Mouse (Mus musculus) natural killer cell, adult 2 months (primary cell): ENCODE measurements around the gene Ubash3b.

Experiments
- DNase-seq, 2 experiments: peaks; one replicate each; pipeline ENCODE4 v3.0.0; 2022; ENCODE audit warnings: low spot score in 2 of 2

Gene Ubash3b

DNA sequence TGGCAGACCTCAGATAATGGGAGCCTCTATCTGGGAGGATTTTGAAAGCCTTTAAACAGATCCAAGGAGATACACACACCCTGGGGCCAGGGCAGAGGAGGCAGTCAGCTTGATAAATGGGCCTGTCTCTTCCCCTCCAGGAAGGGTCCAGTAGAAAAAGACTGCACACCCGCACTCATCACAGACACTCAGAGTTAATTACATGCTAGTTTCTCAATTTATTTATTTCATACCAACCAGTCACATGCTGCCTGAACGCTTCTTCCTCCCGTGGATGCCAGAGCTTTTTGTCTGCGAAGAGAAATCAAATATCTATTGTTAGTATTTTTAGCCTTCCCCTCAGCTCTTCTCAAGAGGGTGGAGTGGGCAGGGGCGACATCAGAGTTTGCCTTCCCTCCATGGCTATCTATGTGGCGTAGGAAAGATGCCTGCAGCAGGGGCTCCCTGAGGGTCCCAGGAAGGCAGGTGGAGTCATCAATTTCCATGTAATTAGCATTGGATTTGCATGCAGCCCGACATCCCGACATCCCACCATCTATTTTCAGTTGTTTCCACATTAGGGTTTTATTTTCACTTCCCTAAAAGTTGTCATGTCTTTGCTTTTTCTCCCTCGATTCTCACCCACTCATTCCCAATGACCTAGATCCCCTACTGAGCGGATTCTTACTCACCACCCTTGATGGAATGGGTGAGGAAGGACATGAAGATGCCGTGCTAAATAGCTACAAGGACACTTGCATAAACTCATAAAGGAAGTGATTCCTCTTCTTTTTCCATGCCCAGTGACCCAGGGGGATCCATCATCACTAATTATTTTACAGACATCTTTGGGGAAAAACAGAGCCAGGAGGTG lies 110.2 kb downstream of the Ubash3b start:
- DNase-seq, result no peak

DNA sequence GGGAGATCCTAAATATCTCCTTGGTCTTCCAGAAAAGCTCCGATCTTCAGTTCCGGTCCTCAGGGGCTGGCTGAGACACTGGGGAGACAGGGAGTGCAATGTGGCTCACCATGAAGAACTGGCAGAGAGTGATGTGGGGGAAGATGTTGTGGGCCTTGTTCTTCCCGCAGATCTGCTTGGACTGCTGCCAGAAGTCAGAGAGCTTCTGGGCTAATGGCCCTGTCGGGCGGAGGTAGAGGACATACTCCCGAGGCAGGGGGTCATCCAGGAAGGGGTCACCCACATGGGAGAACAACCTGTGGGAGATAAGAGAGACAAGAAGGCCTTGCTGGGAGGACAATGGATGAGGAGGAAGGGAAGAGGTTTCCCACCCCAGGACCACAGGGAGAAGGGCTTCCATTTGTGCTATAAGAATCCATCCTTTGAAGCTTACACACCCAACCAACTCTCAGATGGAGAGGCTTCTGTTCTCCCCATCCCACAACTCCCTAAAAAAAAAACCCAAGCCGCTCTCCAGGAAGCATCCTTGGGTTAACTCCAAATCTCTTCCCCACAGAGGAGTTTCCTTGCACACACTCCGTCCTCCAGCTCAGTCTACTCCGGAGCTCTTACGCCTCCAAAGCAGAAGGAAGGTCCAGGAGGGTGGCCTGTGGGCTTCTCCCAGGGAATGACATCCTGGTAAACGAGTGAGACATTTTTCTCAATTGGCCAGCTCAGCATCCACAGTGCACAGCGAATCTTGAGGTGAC lies 111.0 kb downstream of the Ubash3b start:
- DNase-seq, result no peak

DNA sequence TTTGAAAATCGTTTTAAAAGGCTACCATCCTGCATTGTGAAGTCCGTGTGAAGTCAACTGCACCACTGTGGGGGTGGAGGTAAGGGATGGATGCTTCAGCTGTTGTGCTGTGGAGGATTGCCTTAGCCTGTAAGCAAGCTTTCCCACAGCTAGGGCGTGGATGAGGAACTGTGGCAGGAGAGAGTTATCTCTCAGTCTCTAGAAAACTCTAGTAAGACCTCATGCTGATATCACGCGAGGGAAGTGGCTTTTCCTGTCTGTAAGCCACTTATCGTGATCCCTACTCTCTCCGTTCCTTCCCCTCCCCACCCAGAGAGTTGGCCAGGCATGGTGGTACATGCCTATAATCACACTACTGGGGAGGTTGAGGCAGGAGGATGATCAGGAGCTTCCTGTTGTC lies 112.2 kb downstream of the Ubash3b start:
- DNase-seq, result no peak

DNA sequence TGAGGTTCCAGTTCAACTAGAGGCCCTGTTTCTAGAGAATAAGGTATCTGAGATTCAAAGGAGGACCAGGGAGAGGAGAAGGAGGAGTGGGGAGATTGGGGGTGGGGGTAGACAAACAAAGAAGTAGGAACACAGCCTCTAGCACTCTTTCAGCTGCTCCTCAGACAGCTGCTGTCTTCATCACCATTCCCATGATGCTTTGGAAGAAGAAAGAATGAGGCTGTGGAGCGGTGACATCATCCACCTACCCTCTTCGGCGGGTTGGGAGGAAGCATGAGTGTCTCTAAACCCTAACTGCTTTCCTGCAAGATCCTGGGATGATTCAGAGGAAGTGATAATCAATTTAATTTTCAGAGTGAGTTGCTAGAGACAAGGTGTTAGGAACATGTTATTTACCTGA lies 112.7 kb downstream of the Ubash3b start:
- no peak for DNase-seq

DNA sequence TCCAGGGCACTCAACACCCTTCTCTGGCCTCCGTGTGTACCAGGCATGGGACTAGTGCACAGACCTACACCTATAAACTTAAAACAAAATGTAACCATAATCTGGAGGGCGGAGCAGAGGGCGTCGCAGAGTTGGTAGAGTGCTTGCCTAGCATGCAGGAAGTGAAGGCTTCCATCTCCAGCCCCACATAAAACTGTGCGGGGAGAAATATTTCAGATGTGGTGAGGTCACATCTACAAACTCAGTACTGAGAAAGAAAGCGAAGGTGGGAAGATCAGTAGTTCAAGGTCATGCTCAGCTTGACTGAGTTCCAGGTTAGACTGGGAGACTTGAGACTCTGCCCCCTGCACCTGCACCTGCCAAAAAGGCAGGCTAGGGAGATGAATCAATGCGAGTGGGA lies 113.3 kb downstream of the Ubash3b start:
- DNase-seq, result no peak

DNA sequence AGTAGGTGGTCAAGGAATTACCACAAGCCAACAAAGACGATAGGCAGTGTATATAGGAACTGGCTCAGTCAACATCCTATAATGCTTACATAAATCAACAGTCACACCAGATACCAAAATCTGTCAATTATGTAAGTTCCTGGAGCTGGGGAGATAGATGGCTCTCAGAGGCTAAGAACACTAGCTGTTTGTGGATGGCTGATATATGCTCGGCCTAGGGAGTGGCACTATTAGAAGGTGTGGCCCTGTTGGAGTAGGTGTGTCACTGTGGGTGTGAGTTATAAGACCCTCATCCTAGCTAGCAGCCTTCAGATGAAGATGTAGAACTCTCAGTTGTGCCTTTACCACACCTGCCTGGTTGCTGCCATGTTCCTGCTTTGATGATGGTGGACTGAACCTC lies 113.8 kb downstream of the Ubash3b start:
- no peak for DNase-seq

DNA sequence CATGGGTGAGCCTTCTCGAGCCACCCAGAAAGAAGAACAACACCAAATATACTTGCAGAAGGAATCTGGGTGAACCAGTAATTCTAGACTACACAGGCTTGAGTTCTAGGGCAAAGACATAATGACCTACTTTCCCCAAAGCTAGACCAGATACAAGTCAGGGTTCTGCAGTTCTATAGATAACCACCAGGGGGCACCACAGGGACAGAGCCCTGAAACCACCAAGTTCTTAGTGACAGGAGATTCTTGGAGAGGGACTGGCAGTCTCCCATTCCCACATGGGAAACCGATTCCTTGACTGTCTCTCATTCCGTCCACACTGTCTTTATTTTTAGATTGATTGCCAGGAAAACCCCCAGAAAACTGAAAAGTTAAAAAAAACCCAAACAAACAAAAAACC lies 116.9 kb downstream of the Ubash3b start:
- DNase-seq, result peak; percentile 64 to 77

DNA sequence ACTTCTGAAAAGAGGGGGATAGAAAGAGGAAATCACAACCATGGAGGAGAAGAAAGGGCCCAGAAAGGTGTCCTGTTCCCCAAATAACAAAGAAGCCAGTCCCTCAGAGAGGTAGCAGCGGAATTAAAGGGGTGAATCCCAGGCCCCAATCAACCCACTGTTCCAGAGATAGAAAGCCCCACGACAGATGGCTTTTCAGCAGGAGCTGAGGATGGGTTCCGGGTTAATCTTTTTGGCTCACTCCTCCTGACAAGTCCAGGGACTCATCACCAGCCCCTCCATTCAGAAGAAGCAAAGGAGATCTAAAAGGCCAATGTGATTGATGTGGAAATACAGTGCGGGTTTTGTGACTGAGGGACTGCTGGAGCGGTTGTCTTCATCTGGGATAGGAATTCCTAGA lies 117.9 kb downstream of the Ubash3b start:
- DNase-seq, result no peak

DNA sequence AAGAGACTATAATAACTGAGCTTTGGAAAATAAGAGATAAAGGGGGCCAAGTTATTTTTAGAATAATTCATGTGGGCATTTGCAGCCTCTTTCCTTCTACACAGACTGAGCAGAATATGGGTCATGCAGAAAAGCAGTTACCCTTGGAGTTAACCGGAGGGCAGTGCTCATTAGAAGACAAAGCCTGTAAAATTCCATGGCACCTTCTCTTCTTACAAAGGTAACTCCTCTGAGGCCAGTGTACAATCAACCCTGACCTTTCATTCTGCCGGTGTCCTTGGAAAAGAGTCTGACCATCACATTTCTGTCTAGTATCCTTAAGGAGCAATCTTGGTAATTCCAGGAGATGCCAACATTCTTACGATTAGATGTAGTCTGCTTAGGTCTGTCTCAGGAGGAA lies 120.1 kb downstream of the Ubash3b start:
- DNase-seq, result no peak

DNA sequence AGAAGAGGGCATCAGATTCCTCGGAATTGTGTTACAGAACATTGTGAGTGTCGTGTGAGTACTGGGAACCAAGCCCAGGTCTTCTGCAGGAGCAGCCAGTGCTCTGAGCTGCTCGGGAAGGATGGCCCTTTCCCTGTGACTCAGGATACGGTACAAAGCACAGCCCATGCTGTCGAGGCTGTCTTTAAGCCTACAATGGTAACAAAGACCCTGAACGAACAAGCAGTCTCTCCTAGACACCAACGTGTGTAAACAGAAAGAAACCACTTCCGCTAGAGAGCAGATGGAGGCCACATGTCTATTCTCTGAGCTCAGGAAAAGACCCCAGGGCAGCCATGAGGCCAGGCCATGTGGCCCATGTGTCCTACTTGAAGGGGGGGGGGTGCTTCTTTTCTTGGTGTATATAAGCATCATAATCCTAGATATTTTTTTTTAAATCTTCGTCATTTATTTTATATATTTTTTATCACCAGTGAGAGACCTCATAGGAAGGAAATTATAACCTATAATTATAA lies 123.3 kb downstream of the Ubash3b start:
- DNase-seq, result no peak

DNA sequence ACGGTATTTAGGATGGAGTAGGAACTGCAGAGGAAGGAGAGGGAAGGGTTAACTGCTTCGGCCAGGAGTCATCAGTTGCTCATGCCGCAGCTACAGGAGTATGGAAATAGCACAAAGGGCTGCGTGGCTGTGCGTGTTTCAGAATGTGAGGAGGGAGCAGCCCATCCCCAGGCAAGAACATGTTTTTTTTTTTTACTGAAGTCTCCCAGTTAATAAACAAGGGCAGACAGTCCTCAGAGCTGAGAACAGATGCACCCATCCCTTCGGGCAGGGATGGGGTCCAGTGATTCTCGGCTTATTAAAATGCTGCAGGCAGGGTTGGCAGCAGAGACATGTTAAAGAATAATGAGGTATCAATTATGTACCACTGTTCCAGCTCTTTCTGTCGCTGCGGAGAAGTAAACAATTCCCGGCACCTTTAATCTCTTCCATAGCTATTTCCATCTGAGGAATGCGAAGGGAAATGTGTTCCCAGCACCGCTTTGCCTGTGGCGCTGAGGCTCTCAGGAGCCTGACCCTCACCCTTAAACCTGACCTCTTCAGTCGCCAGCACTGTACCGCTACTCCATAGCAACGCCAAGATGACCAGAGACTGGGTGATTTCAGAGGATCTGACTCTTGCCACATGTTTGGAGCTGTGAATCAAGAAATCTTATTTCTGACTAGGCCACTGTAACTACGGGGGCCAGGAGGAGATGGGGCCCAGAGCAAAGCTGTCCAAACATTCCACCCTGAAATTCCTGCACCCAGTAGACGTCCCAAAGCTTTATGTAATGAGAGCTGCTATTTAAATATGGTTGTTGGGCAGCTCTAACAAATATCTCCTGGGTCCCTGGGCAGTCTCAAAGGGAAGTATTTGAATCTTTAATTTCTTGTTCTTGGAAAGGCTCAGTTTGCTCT lies 129.7 kb downstream of the Ubash3b start:
- DNase-seq, result no peak

DNA sequence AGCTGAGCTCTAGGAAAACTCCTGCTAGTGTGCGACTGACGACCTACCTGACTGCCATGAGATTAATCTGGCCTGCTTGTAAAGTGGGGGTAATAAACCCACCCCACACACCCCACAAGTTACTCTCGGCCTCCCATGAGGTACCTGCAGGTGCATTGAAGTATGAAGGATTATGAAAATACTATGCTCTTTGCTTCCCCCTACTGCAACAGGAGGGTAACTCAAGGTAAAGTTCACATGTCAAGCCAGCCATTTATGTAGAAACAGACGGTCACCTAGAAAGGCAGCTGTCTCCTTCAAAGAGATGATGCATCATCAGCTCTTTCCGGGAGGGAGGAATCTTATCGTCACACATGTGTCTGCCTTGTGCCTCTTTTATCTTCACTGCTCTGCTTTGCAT lies 131.7 kb downstream of the Ubash3b start:
- no peak for DNase-seq

DNA sequence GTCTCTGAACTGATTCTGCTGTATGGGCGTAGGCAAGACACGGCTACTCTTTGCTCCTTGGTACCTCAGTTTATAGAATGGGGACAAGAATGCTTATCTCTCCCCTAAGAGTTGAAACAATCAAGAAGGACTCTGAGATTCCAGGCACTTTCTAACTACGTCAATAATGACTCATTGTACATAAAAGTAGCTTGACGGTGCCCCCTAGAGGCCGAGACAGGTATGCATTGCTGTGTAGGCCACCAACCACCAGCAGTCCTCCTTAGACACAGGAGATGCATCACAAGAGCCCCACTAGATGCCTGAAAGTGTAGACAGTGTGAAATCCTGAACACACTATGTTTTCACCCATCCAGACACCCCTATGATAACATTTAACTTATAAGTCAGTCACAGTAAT lies 133.0 kb downstream of the Ubash3b start:
- peak; percentile 58 to 59 for DNase-seq

DNA sequence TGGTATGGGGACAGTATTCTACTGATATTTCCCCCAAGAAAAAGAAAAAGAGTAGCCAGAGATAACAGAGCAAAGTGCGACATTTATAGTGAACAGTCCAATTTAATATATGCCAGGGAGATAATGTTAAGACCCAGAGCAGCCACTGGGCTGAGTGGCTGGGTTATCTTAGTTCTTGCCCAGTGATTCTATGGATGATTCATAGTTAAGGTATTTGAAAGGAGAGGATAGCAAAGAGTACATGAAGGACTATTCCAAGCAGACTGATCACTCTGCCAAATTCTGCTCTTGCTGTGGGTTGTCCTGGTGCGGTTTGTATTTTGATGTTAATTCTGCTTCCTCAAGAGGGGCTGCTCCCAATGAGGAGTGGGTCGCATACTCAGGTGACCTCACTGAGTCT lies 139.8 kb downstream of the Ubash3b start:
- no peak for DNase-seq

DNA sequence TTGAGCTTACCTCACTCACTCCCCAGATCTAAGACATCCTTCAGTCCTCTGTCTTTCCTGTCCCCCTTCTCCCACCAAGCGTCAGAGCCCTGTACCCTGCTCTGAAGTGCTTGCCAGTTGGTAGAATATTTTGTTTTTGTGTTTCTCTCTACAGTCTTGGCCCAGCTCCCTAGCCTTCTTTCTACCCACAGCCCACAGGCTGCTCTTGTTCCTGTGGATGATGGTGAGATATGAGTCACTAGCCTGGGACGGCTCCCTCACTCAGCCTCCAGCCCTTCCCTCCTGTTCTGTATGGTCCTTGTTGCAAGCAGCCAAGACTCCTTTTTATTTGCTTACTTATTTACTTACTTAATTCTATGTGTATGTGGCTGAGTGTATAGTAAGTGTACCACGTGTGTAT lies 141.0 kb downstream of the Ubash3b start:
- DNase-seq, result no peak

DNA sequence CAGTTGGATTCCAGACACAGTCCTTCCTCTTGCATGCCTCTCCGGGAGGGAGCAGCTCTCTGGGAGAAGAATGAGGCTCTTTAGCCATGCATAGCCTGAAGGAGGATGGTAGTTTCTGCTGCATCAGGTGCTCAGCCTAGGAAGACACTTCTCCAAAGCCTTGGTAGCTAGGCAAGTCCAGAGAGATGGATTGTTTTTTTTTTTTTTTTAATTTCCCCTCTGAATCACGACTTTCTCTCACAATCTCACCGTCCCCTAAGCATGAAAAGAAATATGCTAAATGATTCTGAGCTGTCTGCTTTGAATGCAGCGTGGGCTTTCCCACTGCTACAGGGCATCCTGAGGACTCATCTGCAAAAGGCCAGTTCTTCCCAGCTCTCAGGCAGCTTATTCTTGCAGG lies 147.0 kb downstream of the Ubash3b start:
- DNase-seq, result no peak

DNA sequence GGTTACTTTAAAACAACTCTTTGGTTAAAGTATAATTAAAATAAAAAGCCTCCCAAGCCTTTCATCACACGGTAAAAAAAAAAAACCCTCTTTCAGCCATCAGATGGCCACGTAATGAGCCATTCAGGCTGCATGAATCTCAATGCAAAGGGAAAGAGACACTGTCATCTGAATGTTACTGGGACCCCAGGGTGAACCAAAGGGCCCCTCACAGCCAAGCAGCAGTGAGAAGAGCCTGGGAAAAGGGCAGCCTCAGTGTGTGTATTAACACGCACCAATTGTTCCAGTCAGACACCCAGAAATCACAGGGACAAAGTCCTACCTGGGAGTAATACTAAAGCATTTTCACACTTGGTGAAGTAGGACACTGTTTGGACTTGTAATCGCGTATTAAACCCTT lies 149.0 kb downstream of the Ubash3b start:
- DNase-seq, result no peak

DNA sequence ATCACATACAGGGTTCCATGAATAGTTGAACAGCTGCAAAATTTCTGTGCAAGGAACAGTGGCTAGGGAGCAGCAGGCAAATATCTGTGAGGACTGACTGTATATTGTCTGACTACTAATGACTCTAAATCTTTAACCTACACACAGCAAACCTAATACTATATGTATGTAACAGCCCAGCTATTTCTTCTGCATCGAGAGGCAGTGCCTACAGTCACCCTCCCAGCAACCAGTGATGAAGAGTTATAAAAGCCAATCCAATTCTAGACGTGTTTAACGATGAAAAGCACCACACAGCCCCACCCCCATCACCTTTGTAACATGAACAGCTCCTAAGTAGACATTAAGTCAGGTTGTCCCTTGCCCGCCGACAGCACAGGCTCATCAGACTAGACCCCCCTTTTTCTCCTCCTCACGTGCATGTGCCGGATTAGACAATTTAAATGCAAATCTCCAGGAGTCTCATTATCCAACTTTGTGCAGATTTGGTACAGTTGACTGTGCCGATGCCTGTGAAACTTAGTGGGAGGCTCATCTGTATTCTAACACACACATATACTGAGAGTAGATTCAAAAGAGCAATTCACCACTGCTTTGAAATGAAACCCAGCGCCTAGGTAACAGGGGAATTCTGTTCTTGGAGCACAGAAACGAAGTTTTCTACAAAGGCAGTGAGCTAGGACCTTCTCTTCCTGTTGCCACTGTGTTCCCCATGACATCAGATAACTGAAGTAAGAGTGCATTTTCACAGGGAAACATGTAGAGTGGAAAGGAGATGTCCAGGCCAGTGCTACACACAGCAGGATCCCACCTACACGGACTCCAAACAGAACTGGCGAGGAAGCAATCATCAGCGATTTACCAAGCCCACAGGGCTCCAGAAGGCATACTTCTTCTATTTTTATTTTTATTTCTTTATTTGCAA lies 149.7 kb downstream of the Ubash3b start:
- no peak for DNase-seq

DNA sequence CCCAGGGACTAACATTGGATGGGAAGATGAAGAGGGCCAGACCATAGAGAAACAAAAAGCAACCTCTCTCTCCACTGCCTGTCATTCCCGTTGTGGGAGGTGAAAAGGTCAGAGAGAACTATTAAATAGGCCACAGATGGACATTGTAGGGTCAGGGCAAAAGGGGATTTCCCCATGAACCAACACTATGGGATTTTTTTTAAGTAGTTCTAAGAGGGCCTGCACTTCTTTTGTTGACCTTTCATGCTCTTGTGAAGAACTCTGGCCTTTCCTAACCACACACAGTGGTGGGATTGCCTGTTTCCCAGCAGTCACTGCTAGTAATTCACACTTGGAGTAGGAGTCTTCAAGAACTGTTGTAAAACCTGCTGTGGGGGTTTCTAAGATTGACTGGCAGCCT lies 153.7 kb downstream of the Ubash3b start:
- no peak for DNase-seq

DNA sequence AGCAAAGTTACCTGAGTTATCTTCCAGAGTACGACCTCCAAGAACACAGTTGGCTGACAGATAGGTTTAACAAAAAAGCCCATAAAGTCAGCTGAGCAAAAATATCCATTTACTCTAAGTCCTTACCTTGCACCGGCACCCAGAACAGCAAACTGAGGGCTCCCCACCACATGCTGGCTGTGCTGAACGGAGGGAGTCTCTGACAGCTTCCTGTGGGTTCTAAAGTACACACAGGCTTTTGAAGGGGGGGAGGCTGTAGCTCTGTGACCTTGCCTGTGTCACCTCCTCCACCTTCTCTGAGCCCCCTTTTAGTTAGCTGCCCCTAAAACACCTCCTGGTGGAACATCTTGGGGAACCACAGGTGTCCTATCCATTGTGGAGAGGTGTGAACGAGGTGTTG lies 157.1 kb downstream of the Ubash3b start, which contains the start of gene Crtam:
Crtam (minus strand) TSS at position 214 of the 400 bp plus-strand sequence.
- DNase-seq, result peak; percentile 36 to 50
